Mouse (Mus musculus): ENCODE results near the gene Sestd1. TPM values are rescaled to one million over a fixed set of nuclear protein-coding genes. Genes with fewer than 3 reads are reported as not detected.
A peak's percentile ranks its signal among the peaks of the same experiment; 100 is the strongest.

Sestd1 gene
- total and polyA plus RNA-seq, 2 experiments from 2014 or later, result 28.1 to 59.9 TPM

GRCm38 (mm10) chr2:77170633-77171105 lies 109.7 kb downstream of the Sestd1 start, which contains the start of gene Ccdc141:
TSS of gene Ccdc141 (minus strand) at chr2:77170636.
- Histone ChIP-seq H3K36me3 (ENCODE audit: insufficient read depth) (no peaks in the 10 kb centered on the region), H3K9me3 (ENCODE audit: low read length) (no peaks in the 10 kb centered on the region), H3K4me1 (ENCODE audit: insufficient read depth) (no peaks in the 10 kb centered on the region), H3K9ac (peak within 1 kb of the TSS; percentile 39), H3K27me3 (ENCODE audit: insufficient read depth, low read length) (no peaks in the 10 kb centered on the region), H3K27ac (ENCODE audit: low read depth, low read length) (peak within 1 kb of the TSS; percentile 45; the same call in 1 of the 2 replicates), H3K4me2 (ENCODE audit: low read depth) (peak within 1 kb of the TSS; percentile 57), H3K4me3 (ENCODE audit: low read depth, low read length) (peak within 1 kb of the TSS; percentile 35)
- TF ChIP-seq CTCF (IDR thresholded peaks at IDR 0.05; ENCODE audit: low read depth), result no peak
- no peak for DNase-seq
- no peak for ATAC-seq
- 10% methylated on average over 5 of the region's 6 CpGs for WGBS

DNA sequence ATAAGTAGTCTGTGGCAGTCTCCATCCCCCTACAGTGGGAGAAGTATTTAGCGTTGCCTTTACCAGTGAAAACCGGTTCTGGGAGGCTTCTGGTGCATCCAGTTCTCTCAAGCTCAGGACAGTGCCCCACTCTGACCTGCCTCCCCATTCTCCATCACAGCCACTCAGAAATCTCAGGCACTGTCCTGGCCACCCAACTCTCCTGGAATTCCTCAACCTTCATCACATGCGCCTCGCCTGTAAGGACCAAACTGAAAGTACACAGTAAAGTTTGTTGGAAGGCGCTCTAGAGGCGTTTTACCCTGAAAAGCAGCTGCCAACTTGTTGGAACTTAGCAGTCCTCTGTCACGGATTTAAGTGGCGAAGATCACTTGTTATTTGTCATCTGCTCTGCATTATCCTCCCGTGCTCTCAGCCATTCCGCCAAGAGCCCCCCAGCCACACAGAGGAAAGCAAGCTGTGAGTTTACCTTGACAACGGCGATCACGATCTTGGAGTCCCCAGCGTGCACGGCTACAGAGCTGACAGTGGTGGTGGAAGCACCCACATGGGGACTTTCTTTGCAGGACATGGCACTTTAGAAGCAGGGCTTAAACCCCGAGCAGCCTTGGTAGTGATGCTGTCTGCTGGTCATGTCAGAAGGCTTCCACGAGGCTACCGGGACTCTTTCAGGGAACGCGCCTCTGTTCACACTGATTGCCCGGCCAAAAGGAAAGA lies 110.3 kb downstream of the Sestd1 start:
- peak overlapping the region; percentile 45; the same call in 1 of the 2 replicates for H3K27ac ChIP-seq (ENCODE audit: low read depth, low read length)
- no peak for DNase-seq
- H3K36me3 ChIP-seq (ENCODE audit: insufficient read depth), result no peaks in the 10 kb centered on the region
- no peaks in the 10 kb centered on the region for H3K4me1 ChIP-seq (ENCODE audit: insufficient read depth)
- no peaks in the 10 kb centered on the region for H3K9me3 ChIP-seq (ENCODE audit: low read length)
- H3K27me3 ChIP-seq (ENCODE audit: insufficient read depth, low read length), result no peaks in the 10 kb centered on the region
- peak; percentile 46 for ATAC-seq
- peak overlapping the region; percentile 39 for H3K9ac ChIP-seq
- H3K4me3 ChIP-seq (ENCODE audit: low read depth, low read length), result peak overlapping the region; percentile 35
- peak overlapping the region; percentile 57 for H3K4me2 ChIP-seq (ENCODE audit: low read depth)
- TF ChIP-seq CTCF (IDR thresholded peaks at IDR 0.05; ENCODE audit: low read depth), result no peak
- 3% methylated on average over 21 of the region's 21 CpGs for WGBS

DNA sequence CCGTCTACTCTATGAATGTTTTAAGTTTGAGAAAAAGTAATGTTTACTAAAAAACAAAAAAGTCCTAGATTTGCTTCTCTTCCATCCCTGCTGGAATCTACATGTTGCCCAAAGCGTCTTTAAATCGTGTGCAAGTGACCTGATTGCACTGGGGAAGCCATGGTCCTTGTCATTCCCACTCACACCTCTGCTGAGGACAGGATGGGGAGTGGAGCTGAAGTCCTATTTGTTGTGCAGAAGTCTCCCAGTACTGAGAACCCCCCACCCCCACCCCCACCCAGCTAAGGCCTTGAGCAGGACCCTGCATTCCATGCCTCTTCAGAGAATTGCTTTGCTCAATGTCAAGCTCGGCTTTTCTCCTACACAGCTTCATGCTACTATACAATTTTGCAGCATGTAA lies 111.2 kb downstream of the Sestd1 start:
- H3K4me2 ChIP-seq (ENCODE audit: low read depth), result no peak overlapping the region
- H3K4me1 ChIP-seq (ENCODE audit: insufficient read depth), result no peaks in the 10 kb centered on the region
- no peak overlapping the region for H3K9ac ChIP-seq
- H3K36me3 ChIP-seq (ENCODE audit: insufficient read depth), result no peaks in the 10 kb centered on the region
- TF ChIP-seq CTCF (IDR thresholded peaks at IDR 0.05; ENCODE audit: low read depth), result no peak
- no peaks in the 10 kb centered on the region for H3K9me3 ChIP-seq (ENCODE audit: low read length)
- 0 out of 2 replicates have a peak overlapping the region, but pooled peaks have one; percentile 15 for H3K27ac ChIP-seq (ENCODE audit: low read depth, low read length)
- no peaks in the 10 kb centered on the region for H3K27me3 ChIP-seq (ENCODE audit: insufficient read depth, low read length)
- DNase-seq (no peak), ATAC-seq (no peak)
- WGBS, result 80% methylated on average over 4 of the region's 4 CpGs
- H3K4me3 ChIP-seq (ENCODE audit: low read depth, low read length), result no peak overlapping the region

GRCm38 (mm10) chr2:77168781-77169180 lies 111.6 kb downstream of the Sestd1 start:
- 89% methylated on average over 7 of the region's 7 CpGs for WGBS
- H3K9ac ChIP-seq, result no peak overlapping the region
- H3K27me3 ChIP-seq (ENCODE audit: insufficient read depth, low read length), result no peaks in the 10 kb centered on the region
- no peak overlapping the region for H3K4me2 ChIP-seq (ENCODE audit: low read depth)
- DNase-seq (no peak), ATAC-seq (no peak)
- no peaks in the 10 kb centered on the region for H3K9me3 ChIP-seq (ENCODE audit: low read length)
- TF ChIP-seq CTCF (IDR thresholded peaks at IDR 0.05; ENCODE audit: low read depth), result no peak
- no peaks in the 10 kb centered on the region for H3K4me1 ChIP-seq (ENCODE audit: insufficient read depth)
- no peak overlapping the region for H3K4me3 ChIP-seq (ENCODE audit: low read depth, low read length)
- no peak overlapping the region for H3K27ac ChIP-seq (ENCODE audit: low read depth, low read length)
- no peaks in the 10 kb centered on the region for H3K36me3 ChIP-seq (ENCODE audit: insufficient read depth)

GRCm38 (mm10) chr2:77168081-77168685 lies 112.2 kb downstream of the Sestd1 start:
- Histone ChIP-seq H3K9ac (no peak overlapping the region), H3K4me1 (ENCODE audit: insufficient read depth) (no peaks in the 10 kb centered on the region), H3K9me3 (ENCODE audit: low read length) (no peaks in the 10 kb centered on the region), H3K4me2 (ENCODE audit: low read depth) (no peak overlapping the region), H3K36me3 (ENCODE audit: insufficient read depth) (no peaks in the 10 kb centered on the region), H3K4me3 (ENCODE audit: low read depth, low read length) (no peak overlapping the region), H3K27ac (ENCODE audit: low read depth, low read length) (no peak overlapping the region), H3K27me3 (ENCODE audit: insufficient read depth, low read length) (no peaks in the 10 kb centered on the region)
- no peak for TF ChIP-seq CTCF (IDR thresholded peaks at IDR 0.05; ENCODE audit: low read depth)
- ATAC-seq (no peak), DNase-seq (no peak)
- 89% methylated on average over 13 of the region's 13 CpGs for WGBS

DNA sequence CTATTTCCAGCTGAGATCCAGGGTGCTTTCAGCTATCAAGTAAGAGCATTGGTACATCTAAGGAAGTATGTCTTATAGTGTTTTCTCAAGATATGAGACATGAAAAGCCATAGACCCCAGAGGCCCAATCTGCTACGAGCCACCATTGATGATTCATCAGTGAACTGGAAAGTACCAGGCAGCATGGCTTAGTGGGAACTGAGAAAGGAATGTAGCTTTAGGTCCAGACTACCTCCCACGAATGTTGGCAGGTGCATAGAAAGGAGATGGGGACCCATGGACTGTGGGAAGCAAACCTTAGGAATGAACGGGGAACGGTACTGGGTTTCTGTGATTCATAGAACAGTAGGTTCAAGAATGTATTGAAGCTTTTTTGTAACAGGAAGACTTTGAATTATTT lies 114.0 kb downstream of the Sestd1 start:
- no peak for TF ChIP-seq CTCF (IDR thresholded peaks at IDR 0.05; ENCODE audit: low read depth)
- WGBS, result 76% methylated on average over 4 of the region's 4 CpGs
- Histone ChIP-seq H3K4me2 (ENCODE audit: low read depth) (no peak overlapping the region), H3K9me3 (ENCODE audit: low read length) (no peaks in the 10 kb centered on the region), H3K4me3 (ENCODE audit: low read depth, low read length) (no peak overlapping the region), H3K9ac (no peak overlapping the region), H3K4me1 (ENCODE audit: insufficient read depth) (no peaks in the 10 kb centered on the region), H3K27ac (ENCODE audit: low read depth, low read length) (no peak overlapping the region), H3K36me3 (ENCODE audit: insufficient read depth) (no peaks in the 10 kb centered on the region), H3K27me3 (ENCODE audit: insufficient read depth, low read length) (no peaks in the 10 kb centered on the region)
- DNase-seq (no peak), ATAC-seq (no peak)

DNA sequence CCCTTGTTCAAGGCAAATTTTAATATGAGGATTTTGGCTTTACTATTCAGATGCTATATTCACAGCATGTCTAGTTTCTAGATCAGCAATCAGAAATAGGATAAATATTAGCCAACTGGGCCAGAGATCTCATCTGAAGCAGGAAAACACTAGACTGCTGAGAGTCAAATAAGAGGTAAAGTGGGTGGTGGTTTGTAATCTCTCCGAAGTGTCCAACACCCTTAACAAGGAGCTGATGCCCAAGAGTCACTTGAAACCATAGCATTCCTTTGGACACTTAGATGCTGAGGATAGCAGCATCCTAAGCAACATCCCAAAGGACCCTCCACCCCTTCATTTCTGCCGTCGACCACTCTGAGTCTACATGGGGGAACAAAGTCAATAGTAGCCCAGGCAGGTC lies 115.7 kb downstream of the Sestd1 start:
- H3K4me1 ChIP-seq (ENCODE audit: insufficient read depth), result no peaks in the 10 kb centered on the region
- H3K9me3 ChIP-seq (ENCODE audit: low read length), result no peaks in the 10 kb centered on the region
- H3K4me2 ChIP-seq (ENCODE audit: low read depth), result no peak overlapping the region
- 88% methylated on average over 3 of the region's 3 CpGs for WGBS
- H3K4me3 ChIP-seq (ENCODE audit: low read depth, low read length), result no peak overlapping the region
- no peak for TF ChIP-seq CTCF (IDR thresholded peaks at IDR 0.05; ENCODE audit: low read depth)
- H3K9ac ChIP-seq, result no peak overlapping the region
- ATAC-seq, result no peak
- no peaks in the 10 kb centered on the region for H3K36me3 ChIP-seq (ENCODE audit: insufficient read depth)
- H3K27ac ChIP-seq (ENCODE audit: low read depth, low read length), result no peak overlapping the region
- DNase-seq, result no peak
- H3K27me3 ChIP-seq (ENCODE audit: insufficient read depth, low read length), result no peaks in the 10 kb centered on the region
